Mouse (Mus musculus) intestine, embryonic 14.5 days (tissue): ENCODE data around the gene 3100002H09Rik. TPM values are rescaled to one million over a fixed set of nuclear protein-coding genes. Genes with fewer than 3 reads are reported as not detected.

Experiments used
- ATAC-seq: fragments of 200-750 bp; cut with Nextera tagmentation; replicated peaks from 2 replicates; pipeline ENCODE4 v1.8.0; 2017; ENCODE audit warnings: low read depth, moderate number of reproducible peaks, moderate TSS enrichment, moderate library complexity; ENCODE audit not compliant: low FRiP score, low TSS enrichment
- DNase-seq: peaks from one replicate; pipeline ENCODE4 v3.0.0-alpha.2; 2018; ENCODE audit warnings: low spot score
- H3K27ac ChIP-seq: fragments of 300-500 bp; sonication (generic); 2 replicates; pipeline ENCODE4 v1.5.1; 2014; ENCODE audit warnings: low read depth, mild to moderate bottlenecking, control low read depth
- H3K27me3 ChIP-seq: fragments of 300-500 bp; sonication (generic); replicated peaks from 2 replicates; pipeline ENCODE4 v1.6.1; 2014; ENCODE audit warnings: low read length, control low read depth; ENCODE audit not compliant: control insufficient read depth, insufficient read depth
- H3K36me3 ChIP-seq: fragments of 300-500 bp; sonication (generic); 2 replicates; pipeline ENCODE4 v1.6.1; 2014; ENCODE audit warnings: low read length, control low read depth; ENCODE audit not compliant: control insufficient read depth, insufficient read depth
- H3K4me1 ChIP-seq: fragments of 300-500 bp; sonication (generic); replicated peaks from 2 replicates; pipeline ENCODE4 v1.6.1; 2014; ENCODE audit warnings: low read length, control low read depth, mixed read lengths; ENCODE audit not compliant: control insufficient read depth, insufficient read depth
- H3K4me2 ChIP-seq: fragments of 300-500 bp; sonication (generic); 2 replicates; pipeline ENCODE4 v1.6.1; 2014; ENCODE audit warnings: low read length
- H3K4me3 ChIP-seq: fragments of 300-500 bp; sonication (generic); 2 replicates; pipeline ENCODE4 v1.5.1; 2014; ENCODE audit warnings: low read depth, low read length, control low read depth, mixed read lengths
- H3K9ac ChIP-seq: fragments of 300-500 bp; sonication (generic); 2 replicates; pipeline ENCODE4 v1.6.1; 2014; ENCODE audit warnings: mild to moderate bottlenecking, low read length
- H3K9me3 ChIP-seq: fragments of 300-500 bp; sonication (generic); 2 replicates; pipeline ENCODE4 v1.6.1; 2016; ENCODE audit warnings: low read length, control low read depth; ENCODE audit not compliant: control insufficient read depth
- WGBS: fragments of 180-500 bp; shearing (Covaris S2); extraction: QIAGEN DNeasy Blood & Tissue Kit; methylation state at CpG from one replicate; pipeline ENCODE4 v1.1.7; 2014; 5-methylcytosine and 5-hydroxymethylcytosine counted together
- polyA plus RNA-seq: library from polyadenylated mRNA; unstranded; fragments of >200 nt; fragmentation: Nextera tagmentation; extraction: Ambion mirVana; gene quantifications from 2 replicates; pipeline ENCODE4 v1.2.1, GENCODE M21; 2014

The 3100002H09Rik gene
- polyA plus RNA-seq, 1 experiment from 2014 or later = not detected

GRCm38 (mm10) chr4:124622566-124622965, 12.0 kb upstream of the 3100002H09Rik start:
- Histone ChIP-seq H3K9ac (no peak overlapping the region), H3K27me3 (no peaks in the 10 kb centered on the region), H3K4me1 (peaks cover 5% of the 10 kb centered on the region; the same call in 1 of the 2 replicates), H3K9me3 (no peaks in the 10 kb centered on the region), H3K36me3 (no peaks in the 10 kb centered on the region), H3K4me3 (no peak overlapping the region), H3K4me2 (no peak overlapping the region), H3K27ac (no peak overlapping the region)
- ATAC-seq (no peak), DNase-seq (no peak)
- WGBS = 90% methylated on average over 5 of the region's 5 CpGs

GRCm38 (mm10) chr4:124621406-124621805, 10.8 kb upstream of the 3100002H09Rik start:
- Histone ChIP-seq H3K4me3 (no peak overlapping the region), H3K36me3 (no peaks in the 10 kb centered on the region), H3K4me2 (no peak overlapping the region), H3K9me3 (no peaks in the 10 kb centered on the region), H3K9ac (no peak overlapping the region), H3K27me3 (no peaks in the 10 kb centered on the region), H3K4me1 (peaks cover 5% of the 10 kb centered on the region; the same call in 1 of the 2 replicates), H3K27ac (no peak overlapping the region)
- 68% methylated on average over 11 of the region's 11 CpGs for WGBS
- ATAC-seq = no peak
- no peak for DNase-seq

- H3K4me3 ChIP-seq = no peak overlapping the region
- H3K4me2 ChIP-seq = peak overlapping the region; percentile 25; the same call in 1 of the 2 replicates
- no peaks in the 10 kb centered on the region for H3K9me3 ChIP-seq
- H3K4me1 ChIP-seq = no peaks in the 10 kb centered on the region
- H3K27me3 ChIP-seq = 0 out of 2 replicates have a peak, but pooled peaks cover 12% of the 10 kb centered on the region
- H3K9ac ChIP-seq = no peak overlapping the region
- 10% methylated on average over 16 of the region's 16 CpGs for WGBS
- no peaks in the 10 kb centered on the region for H3K36me3 ChIP-seq
- no peak for ATAC-seq
- no peak overlapping the region for H3K27ac ChIP-seq
- no peak for DNase-seq
Measured at GRCm38 (mm10) chr4:124618599-124618998, 8.0 kb upstream of the 3100002H09Rik start.

- H3K9ac ChIP-seq = no peak overlapping the region
- 46% methylated on average over 1 of the region's 1 CpGs for WGBS
- no peaks in the 10 kb centered on the region for H3K4me1 ChIP-seq
- ATAC-seq (no peak), DNase-seq (no peak)
- no peaks in the 10 kb centered on the region for H3K9me3 ChIP-seq
- no peaks in the 10 kb centered on the region for H3K36me3 ChIP-seq
- no peak overlapping the region for H3K4me3 ChIP-seq
- H3K4me2 ChIP-seq = no peak overlapping the region
- no peak overlapping the region for H3K27ac ChIP-seq
- 0 out of 2 replicates have a peak, but pooled peaks cover 12% of the 10 kb centered on the region for H3K27me3 ChIP-seq
Measured at GRCm38 (mm10) chr4:124616636-124617035, 6.0 kb upstream of the 3100002H09Rik start.

- no peaks in the 10 kb centered on the region for H3K9me3 ChIP-seq
- H3K4me1 ChIP-seq = no peaks in the 10 kb centered on the region
- no peak overlapping the region for H3K4me3 ChIP-seq
- ATAC-seq (no peak), DNase-seq (no peak)
- no peaks in the 10 kb centered on the region for H3K36me3 ChIP-seq
- 0 out of 2 replicates have a peak, but pooled peaks cover 12% of the 10 kb centered on the region for H3K27me3 ChIP-seq
- no peak overlapping the region for H3K9ac ChIP-seq
- H3K27ac ChIP-seq = no peak overlapping the region
- no peak overlapping the region for H3K4me2 ChIP-seq
- 44% methylated on average over 9 of the region's 9 CpGs for WGBS
Measured at GRCm38 (mm10) chr4:124615986-124616385, 5.4 kb upstream of the 3100002H09Rik start.

GRCm38 (mm10) chr4:124615406-124615960, 4.9 kb upstream of the 3100002H09Rik start:
- Histone ChIP-seq H3K36me3 (no peaks in the 10 kb centered on the region), H3K9me3 (no peaks in the 10 kb centered on the region), H3K27ac (no peak overlapping the region), H3K4me3 (no peak overlapping the region), H3K4me1 (no peaks in the 10 kb centered on the region), H3K9ac (no peak overlapping the region), H3K27me3 (0 out of 2 replicates have a peak, but pooled peaks cover 12% of the 10 kb centered on the region), H3K4me2 (no peak overlapping the region)
- WGBS = 40% methylated on average over 14 of the region's 14 CpGs
- DNase-seq (no peak), ATAC-seq (no peak)

GRCm38 (mm10) chr4:124614189-124614588, 3.6 kb upstream of the 3100002H09Rik start:
- Histone ChIP-seq H3K36me3 (no peaks in the 10 kb centered on the region), H3K27ac (no peak overlapping the region), H3K9ac (no peak overlapping the region), H3K4me1 (no peaks in the 10 kb centered on the region), H3K9me3 (no peaks in the 10 kb centered on the region), H3K27me3 (0 out of 2 replicates have a peak, but pooled peaks cover 12% of the 10 kb centered on the region), H3K4me3 (no peak overlapping the region), H3K4me2 (no peak overlapping the region)
- 0% methylated on average over 1 of the region's 1 CpGs for WGBS
- ATAC-seq = no peak
- no peak for DNase-seq

GRCm38 (mm10) chr4:124611768-124612167, 1.2 kb upstream of the 3100002H09Rik start:
- Histone ChIP-seq H3K4me2 (no peak overlapping the region), H3K4me1 (no peaks in the 10 kb centered on the region), H3K27ac (no peak overlapping the region), H3K9ac (no peak overlapping the region), H3K36me3 (no peaks in the 10 kb centered on the region), H3K4me3 (no peak overlapping the region), H3K27me3 (0 out of 2 replicates have a peak, but pooled peaks cover 12% of the 10 kb centered on the region), H3K9me3 (no peaks in the 10 kb centered on the region)
- WGBS = 64% methylated on average over 4 of the region's 4 CpGs
- DNase-seq (no peak), ATAC-seq (no peak)

- no peak overlapping the region for H3K4me2 ChIP-seq
- H3K27ac ChIP-seq = no peak overlapping the region
- H3K36me3 ChIP-seq = no peaks in the 10 kb centered on the region
- H3K9me3 ChIP-seq = no peaks in the 10 kb centered on the region
- WGBS = 69% methylated on average over 2 of the region's 2 CpGs
- H3K4me1 ChIP-seq = no peaks in the 10 kb centered on the region
- ATAC-seq (no peak), DNase-seq (no peak)
- H3K27me3 ChIP-seq = 0 out of 2 replicates have a peak, but pooled peaks cover 10% of the 10 kb centered on the region
- H3K9ac ChIP-seq = no peak overlapping the region
- H3K4me3 ChIP-seq = no peak overlapping the region
Measured at GRCm38 (mm10) chr4:124610066-124610465, 537 bp downstream of the 3100002H09Rik start.
